Mouse (Mus musculus): ENCODE results near the gene Yod1. TPM values are rescaled to one million over a fixed set of nuclear protein-coding genes. Genes with fewer than 3 reads are reported as not detected.

Gene Yod1
- polyA plus RNA-seq, 1 experiment from 2014 or later: 10.2 TPM

DNA sequence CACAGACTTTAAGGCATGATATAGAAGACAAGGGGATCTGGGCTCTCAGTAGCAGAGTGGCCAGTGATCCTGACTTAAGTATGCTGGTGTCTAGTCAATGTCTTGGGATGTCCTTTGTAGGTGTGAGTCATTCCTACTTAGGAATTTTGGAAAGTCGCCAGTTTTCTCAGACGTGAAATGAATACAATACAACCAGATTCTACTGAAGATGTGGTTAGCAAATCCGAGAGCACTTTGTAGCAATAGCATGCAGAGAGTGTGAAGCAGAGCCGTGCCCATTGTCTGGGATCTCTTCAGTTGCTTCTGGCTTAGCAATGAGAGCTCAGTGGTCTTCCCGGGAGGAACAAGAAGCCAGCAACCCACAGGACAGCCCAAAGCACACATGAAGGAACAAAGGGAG, 17.3 kb downstream of the Yod1 start:
- no peaks in the 10 kb centered on the region for H3K36me3 ChIP-seq
- WGBS: 34% methylated on average over 5 of the region's 5 CpGs
- H3K27ac ChIP-seq: peak overlapping the region; percentile 77
- H3K9ac ChIP-seq: peak overlapping the region; percentile 26; the same call in 1 of the 2 replicates
- no peaks in the 10 kb centered on the region for H3K27me3 ChIP-seq (replicated peaks)
- peak overlapping the region; percentile 53 for H3K4me2 ChIP-seq (replicated peaks)
- no peak for ATAC-seq
- H3K4me3 ChIP-seq (replicated peaks): peak overlapping the region; percentile 5
- peaks cover 14% of the 10 kb centered on the region for H3K4me1 ChIP-seq (replicated peaks)
- H3K9me3 ChIP-seq: no peaks in the 10 kb centered on the region

DNA sequence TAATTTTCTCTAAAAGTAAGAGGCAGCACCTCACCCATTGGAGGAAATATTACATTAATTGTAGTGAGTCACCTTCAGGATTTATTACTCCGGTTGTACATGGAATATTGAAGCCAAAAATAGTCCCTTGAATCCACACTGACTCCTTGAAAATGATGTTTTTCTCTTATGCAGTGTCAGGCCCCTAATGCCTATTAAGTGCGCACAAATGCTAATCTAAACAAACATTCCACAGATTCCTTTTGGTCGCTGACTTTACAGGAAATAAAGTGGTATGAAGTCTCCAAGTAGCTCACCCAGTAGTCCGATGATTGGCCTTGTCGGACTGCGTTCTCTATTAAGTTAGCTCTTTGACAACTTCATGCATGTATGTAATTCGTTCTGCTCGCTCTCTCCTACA, 17.7 kb downstream of the Yod1 start:
- Histone ChIP-seq H3K4me1 (replicated peaks) (peaks cover 14% of the 10 kb centered on the region), H3K4me2 (replicated peaks) (peak overlapping the region; percentile 53), H3K9ac (peak overlapping the region; percentile 26), H3K27me3 (replicated peaks) (no peaks in the 10 kb centered on the region), H3K27ac (peak overlapping the region; percentile 77), H3K36me3 (no peaks in the 10 kb centered on the region), H3K4me3 (replicated peaks) (peak overlapping the region; percentile 5), H3K9me3 (no peaks in the 10 kb centered on the region)
- no peak for ATAC-seq
- 41% methylated on average over 8 of the region's 8 CpGs for WGBS

DNA sequence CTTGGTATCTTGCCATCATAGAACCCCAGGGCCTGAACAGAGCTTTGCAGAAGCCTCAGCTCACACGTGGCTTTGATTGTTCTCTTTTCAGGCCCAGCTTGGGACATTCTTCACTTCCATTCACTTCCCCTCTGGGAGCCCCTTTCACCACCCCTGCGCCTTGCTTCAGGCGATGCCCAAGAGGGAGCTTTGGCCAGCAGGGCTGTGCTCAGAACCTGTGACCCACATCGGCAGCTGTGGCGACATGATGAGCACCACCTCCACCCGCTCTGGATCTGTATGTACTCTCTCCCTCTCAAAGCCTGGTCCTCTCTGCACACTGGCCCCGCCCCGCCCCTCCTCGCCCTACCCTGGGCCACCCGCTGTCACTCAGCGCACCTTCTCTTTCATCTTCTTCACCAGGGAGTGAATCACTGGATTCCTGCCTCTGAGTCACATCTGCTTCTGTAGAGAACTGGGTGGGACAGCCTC, 20.3 kb downstream of the Yod1 start:
- H3K27me3 ChIP-seq (replicated peaks): no peaks in the 10 kb centered on the region
- no peaks in the 10 kb centered on the region for H3K9me3 ChIP-seq
- ATAC-seq: peak; percentile 52
- H3K4me1 ChIP-seq (replicated peaks): peaks cover 21% of the 10 kb centered on the region; the same call in 1 of the 2 replicates
- 31% methylated on average over 11 of the region's 11 CpGs for WGBS
- H3K9ac ChIP-seq: no peak overlapping the region
- H3K4me3 ChIP-seq (replicated peaks): no peak overlapping the region
- no peaks in the 10 kb centered on the region for H3K36me3 ChIP-seq
- H3K27ac ChIP-seq: peak overlapping the region; percentile 66
- peak overlapping the region; percentile 40 for H3K4me2 ChIP-seq (replicated peaks)

DNA sequence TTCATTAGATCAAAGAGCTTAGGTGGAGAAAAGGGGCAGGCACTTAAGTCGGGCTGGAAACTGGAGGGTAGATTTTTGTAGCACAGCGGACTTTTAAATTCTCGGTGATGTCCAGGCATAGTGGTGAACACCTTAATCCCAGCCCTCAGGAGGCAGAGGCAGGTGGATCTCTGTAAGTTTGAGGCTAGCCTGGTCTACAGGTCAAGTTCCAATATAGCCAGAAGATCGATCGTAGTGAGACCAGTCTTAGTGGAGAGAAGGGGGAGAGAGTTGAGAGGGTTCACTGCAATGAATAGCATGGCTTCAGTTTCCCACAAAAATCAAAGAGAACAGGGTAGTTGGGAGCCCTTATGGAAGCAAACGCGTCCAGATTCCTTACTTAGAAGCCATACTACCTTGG, 20.8 kb downstream of the Yod1 start:
- peak overlapping the region; percentile 55 for H3K27ac ChIP-seq
- no peaks in the 10 kb centered on the region for H3K36me3 ChIP-seq
- no peaks in the 10 kb centered on the region for H3K9me3 ChIP-seq
- H3K4me1 ChIP-seq (replicated peaks): peaks cover 21% of the 10 kb centered on the region; the same call in 1 of the 2 replicates
- WGBS: 81% methylated on average over 7 of the region's 7 CpGs
- ATAC-seq: no peak
- no peaks in the 10 kb centered on the region for H3K27me3 ChIP-seq (replicated peaks)
- H3K4me2 ChIP-seq (replicated peaks): peak overlapping the region; percentile 40; the same call in 1 of the 2 replicates
- H3K4me3 ChIP-seq (replicated peaks): no peak overlapping the region
- H3K9ac ChIP-seq: no peak overlapping the region

DNA sequence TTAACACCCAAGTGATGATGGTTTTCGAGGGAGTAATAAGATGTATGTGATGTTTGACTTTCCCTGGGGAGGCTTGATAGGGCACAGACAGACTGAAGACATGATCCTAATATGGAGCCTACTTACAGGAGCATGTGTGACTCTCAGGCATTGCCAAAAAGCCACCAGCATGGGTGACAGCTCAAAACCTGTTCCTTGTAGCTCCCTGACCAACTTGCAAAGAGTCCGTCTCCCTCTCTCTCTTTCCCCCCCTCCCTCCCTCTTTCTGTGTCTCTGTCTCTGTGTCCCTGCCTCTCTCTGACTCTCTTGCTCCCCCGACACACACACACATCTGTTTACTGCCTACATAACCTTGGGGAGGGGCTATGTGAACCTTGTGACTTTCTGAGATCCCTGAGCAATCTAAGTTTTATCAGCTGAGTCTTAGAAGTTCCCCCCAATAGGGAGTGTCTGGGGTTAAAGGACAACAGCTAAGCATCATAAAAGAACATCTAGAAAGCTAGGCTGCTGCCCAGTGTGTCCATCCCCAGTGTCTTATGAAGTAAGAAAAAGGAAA, 21.5 kb downstream of the Yod1 start:
- peak; percentile 52 for ATAC-seq
- peak overlapping the region; percentile 55 for H3K27ac ChIP-seq

DNA sequence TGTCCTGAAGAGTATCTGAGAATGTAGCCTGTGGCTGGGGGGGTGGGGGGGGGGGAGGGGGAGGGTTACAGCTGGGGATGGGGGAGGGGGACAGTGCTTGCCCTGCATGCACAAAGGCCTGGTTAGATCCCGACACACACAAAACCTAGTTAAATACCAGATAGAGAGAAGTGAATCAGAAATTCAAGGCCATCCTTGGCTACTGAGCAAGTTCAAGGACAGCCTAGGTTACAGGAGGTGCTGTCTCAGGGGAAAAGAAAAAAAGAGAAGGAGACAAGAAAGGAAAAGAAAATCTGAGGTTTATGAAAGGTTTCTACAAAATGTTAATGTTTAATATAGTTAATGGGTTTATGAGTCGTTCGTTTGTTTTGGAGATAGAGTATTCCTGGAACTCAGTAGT, 22.5 kb downstream of the Yod1 start:
- Histone ChIP-seq H3K27ac (0 out of 2 replicates have a peak overlapping the region, but pooled peaks have one; percentile 22), H3K27me3 (replicated peaks) (no peaks in the 10 kb centered on the region), H3K4me1 (replicated peaks) (peaks cover 21% of the 10 kb centered on the region; the same call in 1 of the 2 replicates), H3K9ac (no peak overlapping the region), H3K9me3 (no peaks in the 10 kb centered on the region), H3K36me3 (no peaks in the 10 kb centered on the region), H3K4me2 (replicated peaks) (0 out of 2 replicates have a peak overlapping the region, but pooled peaks have one; percentile 9), H3K4me3 (replicated peaks) (no peak overlapping the region)
- 52% methylated on average over 3 of the region's 3 CpGs for WGBS
- no peak for ATAC-seq

More for the DNA sequence above, 21.5 kb downstream of the Yod1 start:
- Histone ChIP-seq H3K36me3 (no peaks in the 10 kb centered on the region), H3K4me1 (replicated peaks) (peaks cover 21% of the 10 kb centered on the region; the same call in 1 of the 2 replicates), H3K9me3 (no peaks in the 10 kb centered on the region), H3K4me2 (replicated peaks) (0 out of 2 replicates have a peak overlapping the region, but pooled peaks have one; percentile 18), H3K9ac (no peak overlapping the region), H3K27me3 (replicated peaks) (no peaks in the 10 kb centered on the region), H3K4me3 (replicated peaks) (no peak overlapping the region)
- 44% methylated on average over 3 of the region's 3 CpGs for whole genome bisulfite sequencing

DNA sequence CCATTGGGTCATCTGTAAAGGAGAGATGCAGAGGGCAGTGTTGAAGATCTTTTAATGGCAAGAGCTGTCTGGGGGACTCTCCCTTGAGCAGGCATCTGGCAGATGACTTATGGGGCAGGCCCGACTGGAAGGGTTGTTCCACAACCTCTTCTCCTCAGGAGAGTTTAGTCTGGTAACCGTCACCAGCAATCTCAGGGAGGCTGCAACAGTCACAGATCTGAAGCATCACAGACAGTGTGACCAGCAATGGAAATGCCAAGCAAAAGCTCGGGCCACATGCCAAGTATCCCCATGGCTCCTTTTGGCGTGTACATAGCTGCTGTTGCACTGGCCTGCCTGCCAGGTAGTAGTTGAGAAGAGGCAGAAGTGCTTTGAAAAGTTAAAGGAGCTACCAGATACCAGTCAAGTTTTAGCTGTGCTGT, 23.1 kb downstream of the Yod1 start:
- Histone ChIP-seq H3K4me3 (replicated peaks) (no peak overlapping the region), H3K9ac (no peak overlapping the region), H3K9me3 (no peaks in the 10 kb centered on the region), H3K4me2 (replicated peaks) (no peak overlapping the region), H3K36me3 (no peaks in the 10 kb centered on the region), H3K4me1 (replicated peaks) (peaks cover 21% of the 10 kb centered on the region; the same call in 1 of the 2 replicates), H3K27me3 (replicated peaks) (no peaks in the 10 kb centered on the region), H3K27ac (no peak overlapping the region)
- 45% methylated on average over 4 of the region's 4 CpGs for WGBS
- ATAC-seq: no peak

DNA sequence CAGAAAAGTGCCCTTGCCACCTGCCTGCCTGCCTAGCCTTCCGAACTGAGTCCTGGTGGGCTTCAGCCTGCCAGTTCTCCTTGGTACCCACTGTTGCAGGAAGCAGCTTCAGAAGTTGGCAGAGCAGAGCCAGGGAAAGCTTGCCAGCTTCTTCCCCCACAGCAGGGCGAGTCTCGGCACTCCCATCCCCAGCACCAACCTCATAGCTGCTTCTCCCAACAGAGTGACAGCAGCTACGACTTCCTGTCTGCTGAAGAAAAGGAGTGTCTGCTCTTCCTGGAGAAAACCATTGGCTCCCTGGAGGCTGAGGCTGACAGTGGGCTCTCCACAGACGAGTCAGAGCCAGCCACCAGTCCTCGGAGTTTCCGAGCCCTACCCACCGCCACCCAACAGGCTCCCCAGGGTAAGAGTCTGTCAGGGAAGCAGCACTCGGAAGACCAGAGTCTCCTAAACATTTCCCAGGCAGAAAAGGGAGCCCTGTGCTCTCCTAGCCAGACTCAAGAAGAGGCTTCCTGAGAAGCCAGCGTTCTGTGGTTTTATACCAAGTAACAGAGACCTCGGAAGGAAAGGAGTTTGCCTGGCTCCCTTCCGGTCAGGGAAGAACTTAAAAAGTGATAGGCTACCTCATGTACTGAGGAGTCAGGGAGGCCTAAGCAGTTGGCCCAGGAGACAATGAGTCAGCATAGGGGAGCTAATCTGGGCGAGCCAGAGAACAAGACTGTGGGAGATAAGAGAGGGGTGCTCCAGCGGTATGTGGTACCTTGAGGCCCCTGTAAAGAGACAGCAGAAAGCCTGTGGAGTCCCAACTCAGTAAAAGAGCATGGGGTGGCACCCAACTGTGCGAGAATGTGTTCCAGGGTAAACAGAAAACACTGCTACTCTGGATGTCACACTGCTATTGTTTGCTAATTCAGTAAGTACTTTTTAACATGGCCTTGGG, 23.9 kb downstream of the Yod1 start:
- Histone ChIP-seq H3K27me3 (replicated peaks) (no peaks in the 10 kb centered on the region), H3K9ac (no peak overlapping the region), H3K9me3 (no peaks in the 10 kb centered on the region), H3K4me1 (replicated peaks) (peaks cover 21% of the 10 kb centered on the region; the same call in 1 of the 2 replicates), H3K4me3 (replicated peaks) (no peak overlapping the region), H3K4me2 (replicated peaks) (no peak overlapping the region), H3K36me3 (no peaks in the 10 kb centered on the region), H3K27ac (peak overlapping the region; percentile 20)
- peak; percentile 54; the same call in 1 of the 2 replicates for ATAC-seq
- WGBS: 48% methylated on average over 15 of the region's 15 CpGs

DNA sequence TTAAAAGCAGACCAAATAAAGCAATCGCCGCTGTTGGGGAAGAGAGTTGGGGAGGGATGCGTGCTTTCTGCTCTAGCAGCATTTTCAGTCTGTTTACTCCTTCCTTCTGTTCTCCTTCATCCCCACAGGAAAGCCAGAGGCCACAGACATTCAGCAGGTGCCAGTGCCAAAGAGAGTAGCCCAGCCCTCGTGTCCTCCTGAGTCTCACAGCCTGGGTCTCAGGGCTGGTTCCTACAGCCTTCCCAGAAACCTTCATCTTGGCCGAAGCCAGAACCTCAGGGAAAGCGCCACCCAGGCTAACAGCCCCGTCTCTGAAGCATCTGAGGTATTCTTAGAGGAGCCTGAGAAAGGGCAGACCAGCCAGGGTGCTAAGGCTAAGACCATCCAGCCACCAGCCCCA, 25.1 kb downstream of the Yod1 start:
- ATAC-seq: no peak
- Histone ChIP-seq H3K4me2 (replicated peaks) (no peak overlapping the region), H3K9ac (no peak overlapping the region), H3K4me3 (replicated peaks) (no peak overlapping the region), H3K27ac (no peak overlapping the region), H3K36me3 (no peaks in the 10 kb centered on the region), H3K9me3 (no peaks in the 10 kb centered on the region), H3K4me1 (replicated peaks) (peaks cover 21% of the 10 kb centered on the region; the same call in 1 of the 2 replicates), H3K27me3 (replicated peaks) (no peaks in the 10 kb centered on the region)
- WGBS: 81% methylated on average over 7 of the region's 7 CpGs

DNA sequence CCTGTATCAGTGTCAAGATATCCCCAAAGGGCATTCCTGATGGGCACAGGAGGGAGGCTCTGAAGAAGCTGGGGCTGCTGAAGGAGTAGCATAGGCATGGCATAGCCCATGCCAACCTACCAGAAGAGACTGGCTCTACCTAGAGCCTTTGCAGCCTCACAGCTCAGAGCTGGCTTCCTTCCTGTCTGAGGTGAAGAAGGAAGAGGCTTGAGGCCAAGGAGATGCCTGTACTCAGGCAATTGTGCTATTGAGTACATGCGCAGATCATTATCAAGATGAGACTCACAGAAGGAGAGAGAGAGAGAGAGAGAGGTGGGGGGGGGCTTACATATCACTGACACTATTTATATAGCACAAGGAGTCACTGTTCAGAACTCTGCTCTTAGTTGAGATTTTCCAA, 26.6 kb downstream of the Yod1 start:
- Histone ChIP-seq H3K27me3 (replicated peaks) (no peaks in the 10 kb centered on the region), H3K9ac (no peak overlapping the region), H3K4me1 (replicated peaks) (peaks cover 16% of the 10 kb centered on the region; the same call in 1 of the 2 replicates), H3K4me2 (replicated peaks) (no peak overlapping the region), H3K36me3 (no peaks in the 10 kb centered on the region), H3K9me3 (no peaks in the 10 kb centered on the region), H3K27ac (peak overlapping the region; percentile 1; the same call in 1 of the 2 replicates), H3K4me3 (replicated peaks) (no peak overlapping the region)
- 0 out of 2 replicates have a peak, but pooled peaks have one; percentile 21 for ATAC-seq
- WGBS: 59% methylated on average over 1 of the region's 1 CpGs

DNA sequence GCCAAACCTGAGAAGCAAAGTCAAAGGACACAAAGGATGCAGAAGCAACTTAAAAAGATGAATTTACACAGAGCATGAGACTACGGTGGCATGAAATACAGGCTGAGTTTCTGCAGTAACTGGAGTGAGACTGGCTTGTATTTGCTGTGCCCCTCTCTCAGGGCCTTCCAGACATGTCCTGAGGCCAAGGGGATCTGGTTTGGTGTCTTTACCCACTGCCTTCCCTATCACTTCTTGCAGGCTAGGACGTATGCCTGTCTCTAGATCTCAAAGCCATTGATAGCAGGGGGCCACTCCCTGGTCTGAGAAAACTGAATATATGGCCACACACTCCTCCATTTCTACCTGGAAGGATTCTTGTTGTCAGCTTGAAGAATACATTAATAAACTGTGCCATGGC, 27.1 kb downstream of the Yod1 start:
- H3K27ac ChIP-seq: no peak overlapping the region
- 65% methylated on average over 2 of the region's 2 CpGs for WGBS
- H3K4me3 ChIP-seq (replicated peaks): no peak overlapping the region
- no peak overlapping the region for H3K4me2 ChIP-seq (replicated peaks)
- no peaks in the 10 kb centered on the region for H3K9me3 ChIP-seq
- H3K36me3 ChIP-seq: no peaks in the 10 kb centered on the region
- no peak overlapping the region for H3K9ac ChIP-seq
- peaks cover 16% of the 10 kb centered on the region; the same call in 1 of the 2 replicates for H3K4me1 ChIP-seq (replicated peaks)
- ATAC-seq: peak; percentile 26; the same call in 1 of the 2 replicates
- H3K27me3 ChIP-seq (replicated peaks): no peaks in the 10 kb centered on the region

DNA sequence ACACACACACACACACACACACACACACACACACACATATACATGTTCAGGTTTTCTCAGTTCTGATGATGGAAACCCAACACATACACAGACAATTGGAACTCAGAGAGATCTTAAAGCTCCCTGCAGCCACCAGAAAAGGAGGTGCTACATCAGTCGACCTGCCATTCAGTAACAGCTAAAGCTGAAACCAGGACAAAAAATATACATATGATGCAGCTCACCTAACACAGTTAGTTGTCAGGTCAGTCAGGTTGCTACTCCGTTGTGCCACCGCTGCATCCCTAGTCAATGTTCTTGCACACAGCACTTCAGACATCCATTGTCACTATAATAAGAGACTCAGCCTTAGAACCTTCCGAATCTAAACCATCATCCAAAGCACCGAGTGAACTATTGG, 27.8 kb downstream of the Yod1 start:
- 87% methylated on average over 5 of the region's 5 CpGs for WGBS
- no peaks in the 10 kb centered on the region for H3K27me3 ChIP-seq (replicated peaks)
- no peak for ATAC-seq
- H3K4me1 ChIP-seq (replicated peaks): peaks cover 16% of the 10 kb centered on the region; the same call in 1 of the 2 replicates
- no peaks in the 10 kb centered on the region for H3K36me3 ChIP-seq
- H3K4me3 ChIP-seq (replicated peaks): no peak overlapping the region
- no peak overlapping the region for H3K4me2 ChIP-seq (replicated peaks)
- H3K9ac ChIP-seq: no peak overlapping the region
- no peak overlapping the region for H3K27ac ChIP-seq
- no peaks in the 10 kb centered on the region for H3K9me3 ChIP-seq

Data from intestine, embryonic 15.5 days (tissue).